ENCODE assay signal across 24 mouse cellular contexts in the genomic region with DNA sequence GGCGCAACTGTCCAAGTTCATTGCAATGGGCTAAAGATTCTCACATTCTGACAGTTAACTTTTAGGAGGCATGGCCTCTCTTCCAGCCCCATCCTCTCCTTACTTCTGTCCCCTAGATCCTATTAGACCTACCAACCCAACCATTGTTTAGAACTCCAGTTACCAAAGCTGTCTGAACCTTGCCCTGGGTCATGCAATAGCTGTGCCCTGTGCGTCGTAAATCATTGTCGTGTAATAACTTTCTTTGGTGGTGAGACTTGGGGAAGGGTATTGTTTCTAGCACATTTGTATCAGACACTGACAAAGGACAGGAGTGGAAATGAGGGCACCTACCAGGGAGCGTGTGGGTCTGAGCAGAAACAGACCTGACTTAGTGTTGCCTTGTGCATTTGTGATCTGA.
A peak's percentile ranks its signal among the peaks of the same experiment; 100 is the strongest.
DNase-seq lines count a peak whose midpoint lies in the region; ATAC-seq lines count a peak whose summit lies in the region.
"Had no signal": no experiment of that assay in that cellular context is flagged by ENCODE, and none has a peak within 500 bp of the region (broad histone marks: within the 10 kb centered on the region; RNA-seq: fewer than 3 reads in every experiment).

No protein-coding gene starts in this region.

- no peaks in the 10 kb centered on the region for H3K36me3 ChIP-seq in kidney, embryonic 14.5 days (ENCODE audit: control insufficient read depth, insufficient read depth, low read length)
- no peaks in the 10 kb centered on the region for H3K36me3 ChIP-seq in kidney, embryonic 15.5 days
- no peaks in the 10 kb centered on the region for H3K36me3 ChIP-seq in intestine, embryonic 16.5 days (ENCODE audit: control insufficient read depth, insufficient read depth, low read length)
- no peaks in the 10 kb centered on the region for H3K36me3 ChIP-seq in heart, embryonic 10.5 days
- H3K36me3 ChIP-seq: embryonic facial prominence, embryonic 12.5 days; embryonic facial prominence, embryonic 15.5 days; G1E; heart, embryonic 13.5 days had no signal

- H3K4me2 ChIP-seq in kidney, embryonic 14.5 days (replicated peaks; ENCODE audit: low read depth, low read length) = no peak overlapping the region
- no peak overlapping the region for H3K4me2 ChIP-seq in kidney, embryonic 15.5 days
- H3K4me2 ChIP-seq in intestine, embryonic 16.5 days (ENCODE audit: low read depth, low read length) = no peak overlapping the region
- H3K4me2 ChIP-seq: embryonic facial prominence, embryonic 12.5 days; embryonic facial prominence, embryonic 15.5 days; heart, embryonic 13.5 days; hindbrain, embryonic 14.5 days had no signal

- no peak overlapping the region for H3K27ac ChIP-seq in kidney, embryonic 14.5 days (ENCODE audit: low read depth, low read length)
- H3K27ac ChIP-seq in kidney, embryonic 15.5 days = no peak overlapping the region
- no peak overlapping the region for H3K27ac ChIP-seq in intestine, embryonic 16.5 days (ENCODE audit: low read length)
- no peak overlapping the region for H3K27ac ChIP-seq in heart, embryonic 10.5 days
- H3K27ac ChIP-seq: embryonic facial prominence, embryonic 12.5 days; embryonic facial prominence, embryonic 15.5 days; heart, embryonic 13.5 days; hindbrain, embryonic 14.5 days; hindbrain, postnatal 0 days had no signal

- no peaks in the 10 kb centered on the region for H3K4me1 ChIP-seq in kidney, embryonic 14.5 days (ENCODE audit: control insufficient read depth, insufficient read depth, low read length)
- no peaks in the 10 kb centered on the region; the same call in 1 of the 2 replicates for H3K4me1 ChIP-seq in kidney, embryonic 15.5 days
- H3K4me1 ChIP-seq in intestine, embryonic 16.5 days (ENCODE audit: control insufficient read depth, insufficient read depth, low read length) = peaks cover 8% of the 10 kb centered on the region; the same call in 1 of the 2 replicates
- no peaks in the 10 kb centered on the region for H3K4me1 ChIP-seq in heart, embryonic 10.5 days
- H3K4me1 ChIP-seq: embryonic facial prominence, embryonic 12.5 days; heart, embryonic 13.5 days had no signal

- peak; percentile 49; the same call in 1 of the 2 replicates for ATAC-seq in kidney, embryonic 14.5 days (ENCODE audit: low FRiP score, low TSS enrichment)
- ATAC-seq in kidney, embryonic 15.5 days (replicated peaks; ENCODE audit: low FRiP score) = no peak
- ATAC-seq in intestine, embryonic 16.5 days = peak; percentile 68; the same call in 1 of the 2 replicates
- ATAC-seq: forebrain, embryonic 14.5 days; forebrain, postnatal 0 days; hindbrain, postnatal 0 days; Patski had no signal

- DNase-seq in embryo, embryonic 10 days (ENCODE audit: low spot score) = peak; percentile 13
- no peak for DNase-seq in embryo, embryonic 9.5 days (ENCODE audit: extremely low spot score)
- peak; percentile 57 for DNase-seq in adipocyte (ENCODE audit: low spot score)
- DNase-seq in heart, embryonic 10.5 days (ENCODE audit: low spot score) = no peak
- DNase-seq in right cerebral cortex, postnatal 4 days = no peak
- DNase-seq: adrenal gland, adult 2 months; adrenal gland, postnatal 14 days; cerebellum, adult 11-12 months; cerebellum, adult 8-10 months; cerebellum, postnatal 36 days; forebrain, postnatal 0 days; gastrocnemius, postnatal 25 days had no signal

- no peaks in the 10 kb centered on the region for H3K27me3 ChIP-seq in kidney, embryonic 14.5 days (ENCODE audit: control insufficient read depth, insufficient read depth, low read length)
- no peaks in the 10 kb centered on the region for H3K27me3 ChIP-seq in kidney, embryonic 15.5 days
- no peaks in the 10 kb centered on the region for H3K27me3 ChIP-seq in intestine, embryonic 16.5 days (replicated peaks; ENCODE audit: control insufficient read depth, insufficient read depth, low read length)
- no peaks in the 10 kb centered on the region for H3K27me3 ChIP-seq in heart, embryonic 10.5 days (ENCODE audit: insufficient read depth, poor library complexity, severe bottlenecking)
- H3K27me3 ChIP-seq: CH12.LX; embryonic facial prominence, embryonic 12.5 days; embryonic facial prominence, embryonic 15.5 days; heart, embryonic 13.5 days; Patski had no signal

- 68% methylated on average over 5 of the region's 5 CpGs for WGBS in kidney, embryonic 14.5 days
- 79% methylated on average over 5 of the region's 5 CpGs for WGBS in kidney, embryonic 15.5 days
- 66% methylated on average over 5 of the region's 5 CpGs for WGBS in intestine, embryonic 16.5 days
- 87% methylated on average over 5 of the region's 5 CpGs for WGBS in heart, embryonic 10.5 days

- no peaks in the 10 kb centered on the region for H3K9me3 ChIP-seq in kidney, embryonic 14.5 days (ENCODE audit: control insufficient read depth, low read length)
- no peaks in the 10 kb centered on the region for H3K9me3 ChIP-seq in kidney, embryonic 15.5 days (replicated peaks)
- no peaks in the 10 kb centered on the region for H3K9me3 ChIP-seq in intestine, embryonic 16.5 days (ENCODE audit: control insufficient read depth, low read length)
- H3K9me3 ChIP-seq in heart, embryonic 10.5 days = no peaks in the 10 kb centered on the region
- H3K9me3 ChIP-seq: embryonic facial prominence, embryonic 12.5 days; embryonic facial prominence, embryonic 15.5 days; G1E; heart, embryonic 13.5 days had no signal

- no peak overlapping the region for H3K9ac ChIP-seq in kidney, embryonic 14.5 days (ENCODE audit: low read depth, low read length)
- H3K9ac ChIP-seq in kidney, embryonic 15.5 days = no peak overlapping the region
- H3K9ac ChIP-seq in intestine, embryonic 16.5 days (ENCODE audit: low read depth, low read length) = no peak overlapping the region
- H3K9ac ChIP-seq: embryonic facial prominence, embryonic 12.5 days; embryonic facial prominence, embryonic 15.5 days; forebrain, postnatal 0 days; heart, embryonic 13.5 days; hindbrain, embryonic 14.5 days had no signal

- H3K4me3 ChIP-seq in kidney, embryonic 14.5 days (ENCODE audit: low read length) = no peak overlapping the region
- no peak overlapping the region for H3K4me3 ChIP-seq in kidney, embryonic 15.5 days (replicated peaks)
- H3K4me3 ChIP-seq in intestine, embryonic 16.5 days (ENCODE audit: low read length) = no peak overlapping the region
- H3K4me3 ChIP-seq in heart, embryonic 10.5 days = no peak overlapping the region
- H3K4me3 ChIP-seq: embryonic facial prominence, embryonic 12.5 days; embryonic facial prominence, embryonic 15.5 days; heart, embryonic 13.5 days had no signal

Comparison
In these comparisons a context has a peak if more than half of its experiments do, and no peak if none do; other contexts are left out.
1. DNase-seq: peak in embryo, embryonic 10 days (single experiment) and adipocyte (single experiment); none in embryo, embryonic 9.5 days (single experiment), heart, embryonic 10.5 days (single experiment) and right cerebral cortex, postnatal 4 days (single experiment).